Comparison of ENCODE assay signal across 9 mouse cellular contexts in the genomic region with DNA sequence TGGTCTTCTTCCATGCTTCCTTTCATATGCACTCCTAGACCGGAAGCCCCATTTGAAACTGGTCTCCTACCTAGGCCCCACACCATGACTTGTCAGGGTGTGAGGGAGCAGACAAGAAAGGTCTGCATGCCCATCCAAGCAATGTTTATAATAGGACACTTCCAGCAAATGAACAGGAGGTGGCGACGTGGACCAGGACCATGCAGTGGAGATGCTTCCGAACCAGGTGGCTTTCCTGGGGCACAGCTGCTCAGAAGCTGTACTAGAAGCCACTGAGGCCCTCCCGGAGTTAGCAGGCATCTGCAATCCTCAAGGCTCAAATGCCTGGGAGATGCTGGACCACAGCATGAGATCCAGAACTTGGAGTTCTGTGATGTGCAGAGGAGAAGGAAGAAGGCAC. TPM values are rescaled to one million over a fixed set of nuclear protein-coding genes. Genes with fewer than 3 reads are reported as not detected.
DNase-seq lines count a peak whose midpoint lies in the region; ATAC-seq and TF ChIP-seq lines count a peak whose summit lies in the region.
"Had no signal": no experiment of that assay in that cellular context is flagged by ENCODE, and none has a peak within 500 bp of the region (broad histone marks: within the 10 kb centered on the region; RNA-seq: fewer than 3 reads in every experiment).

No protein-coding gene starts in this region.

- WGBS in midbrain, embryonic 10.5 days, result 35% methylated on average over 5 of the region's 5 CpGs
- WGBS in midbrain, embryonic 11.5 days, result 32% methylated on average over 5 of the region's 5 CpGs
- 37% methylated on average over 5 of the region's 5 CpGs for WGBS in hindbrain, postnatal 0 days
- 39% methylated on average over 5 of the region's 5 CpGs for WGBS in limb, embryonic 11.5 days

- peak; percentile 77 for TF ChIP-seq CTCF in cortical plate, adult 2 months (IDR thresholded peaks at IDR 0.05; ENCODE audit: extremely low read depth, insufficient read depth, low read length)
- TF ChIP-seq CTCF in hindbrain, postnatal 0 days (IDR thresholded peaks at IDR 0.05; ENCODE audit: low read depth), result peak; percentile 81

- H3K9me3 ChIP-seq in midbrain, embryonic 10.5 days (replicated peaks), result no peaks in the 10 kb centered on the region
- H3K9me3 ChIP-seq in midbrain, embryonic 11.5 days (ENCODE audit: control insufficient read depth, low read length), result no peaks in the 10 kb centered on the region
- no peaks in the 10 kb centered on the region for H3K9me3 ChIP-seq in hindbrain, postnatal 0 days (ENCODE audit: low read length)
- no peaks in the 10 kb centered on the region for H3K9me3 ChIP-seq in limb, embryonic 11.5 days (ENCODE audit: control insufficient read depth, low read length)
- H3K9me3 ChIP-seq: liver, embryonic 15.5 days had no signal

- no peak overlapping the region for H3K9ac ChIP-seq in midbrain, embryonic 11.5 days (ENCODE audit: low read length)
- H3K9ac ChIP-seq in hindbrain, postnatal 0 days (replicated peaks; ENCODE audit: low read length), result no peak overlapping the region
- no peak overlapping the region for H3K9ac ChIP-seq in limb, embryonic 11.5 days (ENCODE audit: low read length)
- H3K9ac ChIP-seq: liver, embryonic 15.5 days had no signal

- no peak overlapping the region for H3K27ac ChIP-seq in midbrain, embryonic 10.5 days (replicated peaks)
- no peak overlapping the region for H3K27ac ChIP-seq in midbrain, embryonic 11.5 days (ENCODE audit: low read depth, low read length)
- H3K27ac ChIP-seq in cortical plate, adult 2 months (ENCODE audit: insufficient read depth, low read length), result no peak overlapping the region
- no peak overlapping the region for H3K27ac ChIP-seq in hindbrain, postnatal 0 days
- no peak overlapping the region for H3K27ac ChIP-seq in limb, embryonic 11.5 days (replicated peaks; ENCODE audit: low read depth, low read length)
- H3K27ac ChIP-seq: liver, embryonic 15.5 days had no signal

- no peak for TF ChIP-seq POLR2A in cortical plate, adult 2 months (IDR thresholded peaks at IDR 0.05; ENCODE audit: extremely low read depth, insufficient read depth, low read length)

- no peak overlapping the region for H3K4me2 ChIP-seq in midbrain, embryonic 11.5 days
- no peak overlapping the region for H3K4me2 ChIP-seq in hindbrain, postnatal 0 days (ENCODE audit: low read depth, low read length)
- no peak overlapping the region for H3K4me2 ChIP-seq in limb, embryonic 11.5 days (ENCODE audit: low read depth, severe bottlenecking)
- H3K4me2 ChIP-seq: liver, embryonic 15.5 days had no signal

- no peaks in the 10 kb centered on the region for H3K36me3 ChIP-seq in midbrain, embryonic 10.5 days
- H3K36me3 ChIP-seq in midbrain, embryonic 11.5 days (ENCODE audit: control insufficient read depth, insufficient read depth, low read length), result no peaks in the 10 kb centered on the region
- no peaks in the 10 kb centered on the region for H3K36me3 ChIP-seq in hindbrain, postnatal 0 days (ENCODE audit: insufficient read depth, low read length)
- no peaks in the 10 kb centered on the region for H3K36me3 ChIP-seq in limb, embryonic 11.5 days (ENCODE audit: control insufficient read depth, insufficient read depth, low read length)
- H3K36me3 ChIP-seq: liver, embryonic 15.5 days had no signal

- ATAC-seq in midbrain, embryonic 11.5 days (ENCODE audit: low FRiP score), result no peak
- ATAC-seq in hindbrain, postnatal 0 days, result peak; percentile 70
- no peak for ATAC-seq in limb, embryonic 11.5 days (ENCODE audit: insufficient number of reproducible peaks, low FRiP score, low TSS enrichment, low read depth)
- ATAC-seq in monocyte, adult 5-6 weeks (replicated peaks; ENCODE audit: insufficient number of reproducible peaks, low FRiP score, low TSS enrichment, poor library complexity, severe bottlenecking), result no peak

- no peak overlapping the region for H3K4me3 ChIP-seq in midbrain, embryonic 10.5 days
- H3K4me3 ChIP-seq in midbrain, embryonic 11.5 days (ENCODE audit: low read depth, low read length), result no peak overlapping the region
- no peak overlapping the region for H3K4me3 ChIP-seq in cortical plate, adult 2 months (ENCODE audit: insufficient read depth, low read length)
- no peak overlapping the region for H3K4me3 ChIP-seq in hindbrain, postnatal 0 days (ENCODE audit: low read length)
- no peak overlapping the region for H3K4me3 ChIP-seq in limb, embryonic 11.5 days (ENCODE audit: low read depth, low read length)
- H3K4me3 ChIP-seq: liver, embryonic 15.5 days had no signal

- peak; percentile 34 for DNase-seq in midbrain, embryonic 10.5 days (ENCODE audit: low spot score)
- no peak for DNase-seq in midbrain, embryonic 11.5 days (ENCODE audit: low spot score, missing footprints)
- DNase-seq in NIH3T3 (ENCODE audit: low read depth), result peak; percentile 67
- DNase-seq in hindbrain, postnatal 0 days (ENCODE audit: low spot score), result peak; percentile 71
- DNase-seq in limb, embryonic 11.5 days (ENCODE audit: low spot score), result peak; percentile 52
- peak; percentile 66 for DNase-seq in retina, postnatal 1 day

- peaks cover 7% of the 10 kb centered on the region; the same call in 1 of the 2 replicates for H3K4me1 ChIP-seq in midbrain, embryonic 10.5 days
- no peaks in the 10 kb centered on the region for H3K4me1 ChIP-seq in midbrain, embryonic 11.5 days (ENCODE audit: control insufficient read depth, insufficient read depth, low read length)
- H3K4me1 ChIP-seq in cortical plate, adult 2 months (ENCODE audit: control insufficient read depth, insufficient read depth, low read length), result no peaks in the 10 kb centered on the region; the same call in 1 of the 2 replicates
- no peaks in the 10 kb centered on the region; the same call in 1 of the 2 replicates for H3K4me1 ChIP-seq in hindbrain, postnatal 0 days (ENCODE audit: insufficient read depth, low read length)
- H3K4me1 ChIP-seq in limb, embryonic 11.5 days (ENCODE audit: control insufficient read depth, insufficient read depth, low read length), result no peaks in the 10 kb centered on the region
- H3K4me1 ChIP-seq: liver, embryonic 15.5 days had no signal

- peaks cover 85% of the 10 kb centered on the region for H3K27me3 ChIP-seq in midbrain, embryonic 10.5 days (ENCODE audit: low read depth, poor library complexity, severe bottlenecking)
- peaks cover 8% of the 10 kb centered on the region for H3K27me3 ChIP-seq in midbrain, embryonic 11.5 days (ENCODE audit: control insufficient read depth, insufficient read depth, low read length)
- no peaks in the 10 kb centered on the region for H3K27me3 ChIP-seq in hindbrain, postnatal 0 days (ENCODE audit: insufficient read depth, low read length)
- peaks cover 2% of the 10 kb centered on the region; the same call in 1 of the 2 replicates for H3K27me3 ChIP-seq in limb, embryonic 11.5 days (ENCODE audit: control insufficient read depth, insufficient read depth, low read length)
- H3K27me3 ChIP-seq: liver, embryonic 15.5 days had no signal

RNA-seq across cellular contexts. Expression of a gene that starts 4.8 kb away (rescaled TPM):
- polyA plus RNA-seq in midbrain, embryonic 10.5 days (2016; fragmentation: Nextera tagmentation; extraction: Ambion mirVana), result 13.6 and 15.6 TPM in 2 replicates
- polyA plus RNA-seq in midbrain, embryonic 11.5 days (2014; fragmentation: Nextera tagmentation; extraction: Ambion mirVana), result 14.4 and 15.4 TPM in 2 replicates
- 5.9 and 7.4 TPM in 2 replicates for polyA plus RNA-seq in cortical plate, adult 2 months (2012; rRNA removed)
- 21.9 and 26.9 TPM in 2 replicates for total RNA-seq in hindbrain, postnatal 0 days (2014; rRNA removed)
- polyA plus RNA-seq in hindbrain, postnatal 0 days (2015; fragmentation: Nextera tagmentation; extraction: Ambion mirVana), result 47.4 and 47.5 TPM in 2 replicates
- 21.6 and 25.9 TPM in 2 replicates for polyA plus RNA-seq in limb, embryonic 11.5 days (2014; fragmentation: Nextera tagmentation; extraction: Ambion mirVana)
- total RNA-seq in monocyte, adult 5-6 weeks (2017), result 0.53 to 1.8 TPM (median 0.67 TPM) in 3 replicates

RNA-seq across cellular contexts. Expression of a gene that starts 9.9 kb away (rescaled TPM):
- polyA plus RNA-seq in midbrain, embryonic 10.5 days (2016; fragmentation: Nextera tagmentation; extraction: Ambion mirVana), result 53.2 and 56.2 TPM in 2 replicates
- polyA plus RNA-seq in midbrain, embryonic 11.5 days (2014; fragmentation: Nextera tagmentation; extraction: Ambion mirVana), result 58.7 and 65.9 TPM in 2 replicates
- polyA plus RNA-seq in cortical plate, adult 2 months (2012; rRNA removed), result 57.9 and 61.9 TPM in 2 replicates
- total RNA-seq in hindbrain, postnatal 0 days (2014; rRNA removed), result 43.5 and 51.3 TPM in 2 replicates
- 91.7 and 93.4 TPM in 2 replicates for polyA plus RNA-seq in hindbrain, postnatal 0 days (2015; fragmentation: Nextera tagmentation; extraction: Ambion mirVana)
- polyA plus RNA-seq in limb, embryonic 11.5 days (2014; fragmentation: Nextera tagmentation; extraction: Ambion mirVana), result 51.9 and 55.2 TPM in 2 replicates
- 11.3 to 25.3 TPM (median 16.9 TPM) in 3 replicates for total RNA-seq in monocyte, adult 5-6 weeks (2017)

RNA-seq across cellular contexts. Expression of a gene that starts 28.7 kb away (rescaled TPM):
- 44.6 and 50.3 TPM in 2 replicates for polyA plus RNA-seq in midbrain, embryonic 10.5 days (2016; fragmentation: Nextera tagmentation; extraction: Ambion mirVana)
- 48.2 and 50.0 TPM in 2 replicates for polyA plus RNA-seq in midbrain, embryonic 11.5 days (2014; fragmentation: Nextera tagmentation; extraction: Ambion mirVana)
- 71.6 and 74.8 TPM in 2 replicates for polyA plus RNA-seq in cortical plate, adult 2 months (2012; rRNA removed)
- total RNA-seq in hindbrain, postnatal 0 days (2014; rRNA removed), result 29.9 and 36.0 TPM in 2 replicates
- 67.1 and 72.7 TPM in 2 replicates for polyA plus RNA-seq in hindbrain, postnatal 0 days (2015; fragmentation: Nextera tagmentation; extraction: Ambion mirVana)
- polyA plus RNA-seq in limb, embryonic 11.5 days (2014; fragmentation: Nextera tagmentation; extraction: Ambion mirVana), result 44.3 and 47.1 TPM in 2 replicates
- 0.49 TPM in 1 of 3 replicates, not detected in the others for total RNA-seq in monocyte, adult 5-6 weeks (2017)
